Mouse (Mus musculus) C2C12 (cell line): ENCODE measurements around the gene Cops3. TPM values are rescaled to one million over a fixed set of nuclear protein-coding genes. Genes with fewer than 3 reads are reported as not detected.

Experiments used
- H3K27me3 ChIP-seq: one replicate; pipeline ENCODE4 v1.6.1; 2011; ENCODE audit not compliant: control insufficient read depth, insufficient read depth, insufficient read length
- H3K36me3 ChIP-seq: one replicate; pipeline ENCODE4 v1.6.1; 2011; ENCODE audit not compliant: control insufficient read depth, insufficient read depth
- H3K4me3 ChIP-seq: one replicate; pipeline ENCODE4 v1.5.1; 2011; ENCODE audit warnings: mild to moderate bottlenecking, control low read depth; ENCODE audit not compliant: poor library complexity, insufficient read depth, severe bottlenecking
- H3K79me2 ChIP-seq: one replicate; pipeline ENCODE4 v1.6.1; 2011; ENCODE audit not compliant: control insufficient read depth, insufficient read depth
- H3K79me3 ChIP-seq: one replicate; pipeline ENCODE4 v1.6.1; 2011; ENCODE audit warnings: low read depth, control low read depth
- H3ac ChIP-seq: one replicate; pipeline ENCODE3; 2011; ENCODE audit warnings: low read depth; ENCODE audit not compliant: control insufficient read depth, insufficient read length
- CEBPB ChIP-seq: IDR thresholded peaks from one replicate; pipeline ENCODE4 v1.6.1; 2011; ENCODE audit warnings: low read depth, mild to moderate bottlenecking, control low read depth, moderate library complexity
- CTCF ChIP-seq: IDR thresholded peaks from one replicate; pipeline ENCODE4 v1.5.1; 2011; ENCODE audit not compliant: control insufficient read depth, insufficient read depth, insufficient read length
- FOSL1 ChIP-seq: IDR thresholded peaks from one replicate; pipeline ENCODE4 v1.8.0; 2011; ENCODE audit warnings: mild to moderate bottlenecking, low read length; ENCODE audit not compliant: poor library complexity, insufficient read depth, severe bottlenecking
- MAX ChIP-seq: IDR thresholded peaks from one replicate; pipeline ENCODE4 v1.6.1; 2011; ENCODE audit warnings: mild to moderate bottlenecking, control low read depth
- MYOD1 ChIP-seq: IDR thresholded peaks from one replicate; pipeline ENCODE4 v1.6.1; 2011; ENCODE audit warnings: low read depth; ENCODE audit not compliant: control insufficient read depth, insufficient read length
- MYOG ChIP-seq: IDR thresholded peaks from one replicate; pipeline ENCODE4 v1.6.1; 2011; ENCODE audit not compliant: control insufficient read depth, insufficient read length; ENCODE audit errors: extremely low read depth
- USF1 ChIP-seq: IDR thresholded peaks from one replicate; pipeline ENCODE4 v1.6.1; 2011; ENCODE audit warnings: low read depth, mild to moderate bottlenecking, control low read depth, moderate library complexity
- polyA plus RNA-seq: library from polyadenylated mRNA; unstranded; fragments of >200 nt; fragmentation: generic; extraction: Trizol; gene quantifications from one replicate; pipeline ENCODE4 v1.2.1, GENCODE M21; 2012; ENCODE audit warnings: missing spikeins

Gene Cops3
- polyA plus RNA-seq, 1 experiment, result 69.0 TPM

- Histone ChIP-seq H3K4me3 (no peak overlapping the region), H3K36me3 (peaks cover 56% of the 10 kb centered on the region)
Observed at GRCm38 (mm10) chr11:59804409-59805110, 35.1 kb downstream of the Cops3 start.

GRCm38 (mm10) chr11:59803516-59803915, 36.1 kb downstream of the Cops3 start:
- TF ChIP-seq MAX, result no peak
- no peak for TF ChIP-seq MYOG
- TF ChIP-seq USF1, result no peak
- TF ChIP-seq MYOD1, result no peak
- no peak for TF ChIP-seq FOSL1
- H3K27me3 ChIP-seq, result no peaks in the 10 kb centered on the region
- peaks cover 65% of the 10 kb centered on the region for H3K36me3 ChIP-seq
- H3K79me3 ChIP-seq, result no peaks in the 10 kb centered on the region
- no peak overlapping the region for H3ac ChIP-seq
- H3K4me3 ChIP-seq, result no peak overlapping the region
- H3K79me2 ChIP-seq, result peaks cover 15% of the 10 kb centered on the region

More at GRCm38 (mm10) chr11:59804409-59805110, 35.1 kb downstream of the Cops3 start:
- Histone ChIP-seq H3ac (no peak overlapping the region), H3K79me2 (peaks cover 25% of the 10 kb centered on the region), H3K79me3 (peaks cover 2% of the 10 kb centered on the region), H3K27me3 (no peaks in the 10 kb centered on the region)
- no peak for TF ChIP-seq MAX
- TF ChIP-seq USF1, result no peak
- TF ChIP-seq CTCF, result peak; percentile 6
- TF ChIP-seq MYOG, result no peak
- TF ChIP-seq MYOD1, result no peak
- TF ChIP-seq FOSL1, result no peak
- no peak for TF ChIP-seq CEBPB

- no peak overlapping the region for H3ac ChIP-seq
- no peaks in the 10 kb centered on the region for H3K27me3 ChIP-seq
- H3K79me3 ChIP-seq, result no peaks in the 10 kb centered on the region
- H3K79me2 ChIP-seq, result no peaks in the 10 kb centered on the region
- H3K4me3 ChIP-seq, result no peak overlapping the region
- no peak for TF ChIP-seq MYOD1
- peaks cover 73% of the 10 kb centered on the region for H3K36me3 ChIP-seq
Observed at GRCm38 (mm10) chr11:59801881-59802280, 37.8 kb downstream of the Cops3 start.

- H3K79me3 ChIP-seq, result no peaks in the 10 kb centered on the region
- H3K27me3 ChIP-seq, result no peaks in the 10 kb centered on the region
- TF ChIP-seq FOSL1 (no peak), CEBPB (no peak), USF1 (no peak), MYOG (no peak), CTCF (no peak), MAX (no peak), MYOD1 (no peak)
- no peak overlapping the region for H3K4me3 ChIP-seq
- H3K36me3 ChIP-seq, result peaks cover 75% of the 10 kb centered on the region
- H3ac ChIP-seq, result no peak overlapping the region
- no peaks in the 10 kb centered on the region for H3K79me2 ChIP-seq
Observed at GRCm38 (mm10) chr11:59800412-59800811, 39.2 kb downstream of the Cops3 start.

- Histone ChIP-seq H3K27me3 (no peaks in the 10 kb centered on the region), H3ac (no peak overlapping the region), H3K4me3 (no peak overlapping the region), H3K79me2 (no peaks in the 10 kb centered on the region), H3K36me3 (peaks cover 62% of the 10 kb centered on the region), H3K79me3 (no peaks in the 10 kb centered on the region)
- TF ChIP-seq CEBPB (no peak), MAX (no peak), USF1 (no peak), FOSL1 (no peak), MYOD1 (no peak), MYOG (no peak), CTCF (no peak)
Observed at GRCm38 (mm10) chr11:59793390-59793789, 46.2 kb downstream of the Cops3 start.

GRCm38 (mm10) chr11:59789311-59789710, 50.3 kb downstream of the Cops3 start:
- Histone ChIP-seq H3ac (no peak overlapping the region), H3K4me3 (no peak overlapping the region), H3K27me3 (no peaks in the 10 kb centered on the region), H3K36me3 (peaks cover 30% of the 10 kb centered on the region), H3K79me2 (no peaks in the 10 kb centered on the region), H3K79me3 (no peaks in the 10 kb centered on the region)
- TF ChIP-seq MYOG, result no peak
- no peak for TF ChIP-seq MYOD1
- no peak for TF ChIP-seq MAX
- no peak for TF ChIP-seq USF1
- TF ChIP-seq CTCF, result no peak
- no peak for TF ChIP-seq CEBPB
- TF ChIP-seq FOSL1, result no peak
